ENCODE assay signal across 25 mouse cellular contexts in genomic region chr16:9274583-9275100, GRCm38 (mm10).
DNase-seq lines count a peak whose midpoint lies in the region; ATAC-seq lines count a peak whose summit lies in the region.
"Had no signal": no experiment of that assay in that cellular context is flagged by ENCODE, and none has a peak within 500 bp of the region (broad histone marks: within the 10 kb centered on the region; RNA-seq: fewer than 3 reads in every experiment).

No protein-coding gene starts in this region.

- DNase-seq in adrenal gland, adult (ENCODE audit: inconsistent age in 2 of 2, low spot score in 1 of 2): peak; percentile 16 to 67
- DNase-seq in adrenal gland, postnatal 25 days: no peak
- DNase-seq in frontal cortex, adult 2 months (ENCODE audit: extremely low spot score in 1 of 2, low spot score in 1 of 2): peak; percentile 20 to 45
- no peak for DNase-seq in frontal cortex, postnatal 25 days (ENCODE audit: low spot score in 2 of 2)
- DNase-seq in kidney, postnatal 10 days: peak; percentile 16
- DNase-seq in kidney, postnatal 36 days: no peak
- no peak for DNase-seq in neural tube, embryonic 10.5 days (ENCODE audit: extremely low spot score, low spot score)
- DNase-seq: cerebellum, adult 9-10 months; gastrocnemius, adult 2 months; liver; lung, postnatal 36 days; thymus, adult 18-20 months; thymus, postnatal 36 days had no signal

- H3K9ac ChIP-seq in neural tube, embryonic 15.5 days (replicated peaks): no peak overlapping the region
- H3K9ac ChIP-seq: liver, embryonic 15.5 days; lung, embryonic 15.5 days; midbrain, embryonic 15.5 days had no signal

- peak overlapping the region; percentile 33; the same call in 1 of the 2 replicates for H3K27ac ChIP-seq in neural tube, embryonic 15.5 days (replicated peaks)
- H3K27ac ChIP-seq: forebrain, embryonic 10.5 days; gastrocnemius, adult 2 months; hindbrain, postnatal 0 days; limb, embryonic 10.5 days; liver, embryonic 15.5 days; lung, embryonic 15.5 days; midbrain, embryonic 15.5 days had no signal

- H3K4me1 ChIP-seq in neural tube, embryonic 15.5 days: peaks cover 7% of the 10 kb centered on the region; the same call in 1 of the 2 replicates
- H3K4me1 ChIP-seq: limb, embryonic 10.5 days; liver, embryonic 15.5 days; lung, embryonic 15.5 days; megakaryocyte, embryonic 14.5 days; midbrain, embryonic 15.5 days had no signal

- 24% methylated on average over 7 of the region's 7 CpGs for WGBS in neural tube, embryonic 15.5 days

- no peak for ATAC-seq in neural tube, embryonic 15.5 days (ENCODE audit: low FRiP score)
- ATAC-seq: activated CD4-positive, CD25-positive, alpha-beta regulatory T cell, adult 4 months; forebrain, embryonic 16.5 days; hindbrain, postnatal 0 days; intestine, postnatal 0 days; midbrain, embryonic 15.5 days had no signal

- H3K36me3 ChIP-seq in neural tube, embryonic 15.5 days: no peaks in the 10 kb centered on the region
- H3K36me3 ChIP-seq: forebrain, embryonic 10.5 days; limb, embryonic 10.5 days; liver, embryonic 15.5 days; lung, embryonic 15.5 days; midbrain, embryonic 15.5 days had no signal

- no peaks in the 10 kb centered on the region for H3K9me3 ChIP-seq in neural tube, embryonic 15.5 days (replicated peaks)
- H3K9me3 ChIP-seq: forebrain, embryonic 10.5 days; limb, embryonic 10.5 days; liver, embryonic 15.5 days; lung, embryonic 15.5 days; midbrain, embryonic 15.5 days had no signal

- H3K4me3 ChIP-seq in neural tube, embryonic 15.5 days (replicated peaks): no peak overlapping the region
- H3K4me3 ChIP-seq: forebrain, embryonic 10.5 days; gastrocnemius, adult 2 months; limb, embryonic 10.5 days; liver, embryonic 15.5 days; lung, embryonic 15.5 days; megakaryocyte, embryonic 14.5 days; midbrain, embryonic 15.5 days; myocyte had no signal

- no peak overlapping the region for H3K4me2 ChIP-seq in neural tube, embryonic 15.5 days
- H3K4me2 ChIP-seq: liver, embryonic 15.5 days; lung, embryonic 15.5 days; midbrain, embryonic 15.5 days had no signal

- H3K27me3 ChIP-seq in neural tube, embryonic 15.5 days (replicated peaks): no peaks in the 10 kb centered on the region
- H3K27me3 ChIP-seq: liver, embryonic 15.5 days; lung, embryonic 15.5 days; megakaryocyte, embryonic 14.5 days; midbrain, embryonic 15.5 days had no signal

Comparison
In these comparisons a context has a peak if more than half of its experiments do, and no peak if none do; other contexts are left out.
1. DNase-seq: peak in adrenal gland, adult (2 of 2), frontal cortex, adult 2 months (2 of 2) and kidney, postnatal 10 days (single experiment); none in adrenal gland, postnatal 25 days (single experiment), frontal cortex, postnatal 25 days (0 of 2), kidney, postnatal 36 days (0 of 2) and neural tube, embryonic 10.5 days (single experiment).